Mouse (Mus musculus): ENCODE results near the gene Metap2.
A peak's percentile ranks its signal among the peaks of the same experiment; 100 is the strongest.

The Metap2 gene

GRCm38 (mm10) chr10:93912136-93912855 lies 15.4 kb upstream of the Metap2 start:
- DNase-seq (ENCODE audit: low read depth in 1 of 2, low spot score in 2 of 2), result no peak

- DNase-seq (ENCODE audit: low read depth in 1 of 2, low spot score in 2 of 2), result no peak
Measured at GRCm38 (mm10) chr10:93911326-93911725, 14.4 kb upstream of the Metap2 start.

- no peak for DNase-seq (ENCODE audit: low read depth in 1 of 2, low spot score in 2 of 2)
Measured at GRCm38 (mm10) chr10:93909811-93910446, 13.0 kb upstream of the Metap2 start.

GRCm38 (mm10) chr10:93909015-93909414 lies 12.1 kb upstream of the Metap2 start:
- DNase-seq (ENCODE audit: low read depth in 1 of 2, low spot score in 2 of 2), result no peak

GRCm38 (mm10) chr10:93908540-93908939 lies 11.6 kb upstream of the Metap2 start:
- DNase-seq (ENCODE audit: low read depth in 1 of 2, low spot score in 2 of 2), result no peak

- DNase-seq (ENCODE audit: low read depth in 1 of 2, low spot score in 2 of 2), result no peak
Measured at GRCm38 (mm10) chr10:93907376-93907775, 10.5 kb upstream of the Metap2 start.

- no peak for DNase-seq (ENCODE audit: low read depth in 1 of 2, low spot score in 2 of 2)
Measured at GRCm38 (mm10) chr10:93899907-93900306, 3.0 kb upstream of the Metap2 start.

GRCm38 (mm10) chr10:93899303-93899702 lies 2.4 kb upstream of the Metap2 start:
- DNase-seq (ENCODE audit: low read depth in 1 of 2, low spot score in 2 of 2), result no peak

GRCm38 (mm10) chr10:93892551-93892950 lies 4.3 kb downstream of the Metap2 start:
- no peak for DNase-seq (ENCODE audit: low read depth in 1 of 2, low spot score in 2 of 2)

GRCm38 (mm10) chr10:93891031-93891430 lies 5.9 kb downstream of the Metap2 start:
- no peak for DNase-seq (ENCODE audit: low read depth in 1 of 2, low spot score in 2 of 2)

GRCm38 (mm10) chr10:93890565-93890964 lies 6.3 kb downstream of the Metap2 start:
- no peak for DNase-seq (ENCODE audit: low read depth in 1 of 2, low spot score in 2 of 2)

GRCm38 (mm10) chr10:93889976-93890375 lies 6.9 kb downstream of the Metap2 start:
- DNase-seq (ENCODE audit: low read depth in 1 of 2, low spot score in 2 of 2), result no peak

GRCm38 (mm10) chr10:93889579-93889950 lies 7.3 kb downstream of the Metap2 start:
- peak; percentile 27 to 30 for DNase-seq (ENCODE audit: low read depth in 1 of 2, low spot score in 2 of 2)

- DNase-seq (ENCODE audit: low read depth in 1 of 2, low spot score in 2 of 2), result peak in 1 of 2 experiments; percentile 2
Measured at GRCm38 (mm10) chr10:93888935-93889578, 7.8 kb downstream of the Metap2 start.

- DNase-seq (ENCODE audit: low read depth in 1 of 2, low spot score in 2 of 2), result no peak
Measured at GRCm38 (mm10) chr10:93888590-93888934, 8.3 kb downstream of the Metap2 start.

GRCm38 (mm10) chr10:93885839-93886477 lies 10.9 kb downstream of the Metap2 start:
- DNase-seq (ENCODE audit: low read depth in 1 of 2, low spot score in 2 of 2), result no peak

- no peak for DNase-seq (ENCODE audit: low read depth in 1 of 2, low spot score in 2 of 2)
Measured at GRCm38 (mm10) chr10:93882738-93883364, 14.0 kb downstream of the Metap2 start.

GRCm38 (mm10) chr10:93881918-93882317 lies 15.0 kb downstream of the Metap2 start:
- no peak for DNase-seq (ENCODE audit: low read depth in 1 of 2, low spot score in 2 of 2)

GRCm38 (mm10) chr10:93878732-93879131 lies 18.2 kb downstream of the Metap2 start:
- DNase-seq (ENCODE audit: low read depth in 1 of 2, low spot score in 2 of 2), result no peak

- DNase-seq (ENCODE audit: low read depth in 1 of 2, low spot score in 2 of 2), result no peak
Measured at GRCm38 (mm10) chr10:93876772-93877171, 20.1 kb downstream of the Metap2 start.

- DNase-seq (ENCODE audit: low read depth in 1 of 2, low spot score in 2 of 2), result no peak
Measured at GRCm38 (mm10) chr10:93868886-93869285, 28.0 kb downstream of the Metap2 start.

Measured in monocyte, adult 2 months (primary cell).